Mouse (Mus musculus) heart, postnatal 25 days (tissue): ENCODE measurements around the gene Runx3. TPM values are rescaled to one million over a fixed set of nuclear protein-coding genes. Genes with fewer than 3 reads are reported as not detected.
A peak's percentile ranks its signal among the peaks of the same experiment; 100 is the strongest.

Source experiments
- DNase-seq: peaks from one replicate; pipeline ENCODE4 v3.0.0; 2022; ENCODE audit warnings: low spot score
- intact Hi-C: fragments of 180-260 bp; cut with DNase I; formaldehyde crosslinking; loops from one replicate; pipeline ENCODE4 v1.15.1; 2025
- total RNA-seq, 2 experiments: library from RNA; stranded (reverse); gene quantifications; 2 replicates each; pipeline ENCODE4 v1.2.3; 2021

Runx3 gene
- total RNA-seq, 2 experiments from 2014 or later = 0.31 to 0.50 TPM

GRCm38 (mm10) chr4:135146734-135147133 lies 26.3 kb downstream of the Runx3 start:
- no peak for DNase-seq
- intact Hi-C loops = no loop called here

GRCm38 (mm10) chr4:135148660-135149059 lies 28.2 kb downstream of the Runx3 start:
- intact Hi-C loops = no loop called here
- DNase-seq = no peak

- peak; percentile 34 for DNase-seq
- intact Hi-C loops = loop anchor here (5.0 kb wide), 5 partner anchors 52 to 203 kb away; partner anchors contain the start of gene Srrm1
Measured at GRCm38 (mm10) chr4:135150031-135150801, 29.8 kb downstream of the Runx3 start.

GRCm38 (mm10) chr4:135151111-135151987 lies 30.9 kb downstream of the Runx3 start:
- DNase-seq = no peak
- intact Hi-C loops = loop anchor here (5.0 kb wide), 5 partner anchors 51 to 204 kb away; partner anchors contain the start of gene Srrm1

- no peak for DNase-seq
- intact Hi-C loops = loop anchor here (5.0 kb wide), 5 partner anchors 50 to 205 kb away; partner anchors contain the start of gene Srrm1
Measured at GRCm38 (mm10) chr4:135151988-135152594, 31.6 kb downstream of the Runx3 start.

GRCm38 (mm10) chr4:135152834-135153259 lies 32.4 kb downstream of the Runx3 start:
- intact Hi-C loops = loop anchor here (5.0 kb wide), 5 partner anchors 49 to 206 kb away; partner anchors contain the start of gene Srrm1
- DNase-seq = no peak

GRCm38 (mm10) chr4:135153260-135154088 lies 33.0 kb downstream of the Runx3 start:
- intact Hi-C loops = loop anchor here (5.0 kb wide), 5 partner anchors 49 to 206 kb away; partner anchors contain the start of gene Srrm1

GRCm38 (mm10) chr4:135154089-135154949 lies 33.9 kb downstream of the Runx3 start:
- intact Hi-C loops = loop anchor here (5.0 kb wide), 5 partner anchors 48 to 207 kb away; partner anchors contain the start of gene Srrm1
- DNase-seq = no peak

More at GRCm38 (mm10) chr4:135153260-135154088, 33.0 kb downstream of the Runx3 start:
- no peak for DNase-seq

- intact Hi-C loops = no loop called here
- DNase-seq = no peak
Measured at GRCm38 (mm10) chr4:135155106-135155800, 34.8 kb downstream of the Runx3 start.

GRCm38 (mm10) chr4:135155805-135156469 lies 35.5 kb downstream of the Runx3 start:
- intact Hi-C loops = no loop called here

GRCm38 (mm10) chr4:135156531-135156930 lies 36.1 kb downstream of the Runx3 start:
- intact Hi-C loops = no loop called here
- no peak for DNase-seq

More at GRCm38 (mm10) chr4:135155805-135156469, 35.5 kb downstream of the Runx3 start:
- DNase-seq = no peak

GRCm38 (mm10) chr4:135157329-135157728 lies 36.9 kb downstream of the Runx3 start:
- DNase-seq = no peak
- intact Hi-C loops = no loop called here

GRCm38 (mm10) chr4:135158724-135159409 lies 38.4 kb downstream of the Runx3 start:
- no peak for DNase-seq

GRCm38 (mm10) chr4:135159663-135160062 lies 39.2 kb downstream of the Runx3 start:
- intact Hi-C loops = no loop called here
- DNase-seq = no peak

More at GRCm38 (mm10) chr4:135158724-135159409, 38.4 kb downstream of the Runx3 start:
- intact Hi-C loops = no loop called here

- intact Hi-C loops = no loop called here
- DNase-seq = no peak
Measured at GRCm38 (mm10) chr4:135160168-135160567, 39.7 kb downstream of the Runx3 start.

GRCm38 (mm10) chr4:135161441-135161840 lies 41.0 kb downstream of the Runx3 start:
- DNase-seq = no peak
- intact Hi-C loops = no loop called here
